Mouse (Mus musculus) hindbrain, embryonic 11.5 days (tissue): ENCODE results near the gene Khdc3. TPM values are rescaled to one million over a fixed set of nuclear protein-coding genes. Genes with fewer than 3 reads are reported as not detected.

Source experiments
- ATAC-seq: fragments of 200-750 bp; cut with Nextera tagmentation; 2 replicates; pipeline ENCODE4 v1.8.0; 2017; ENCODE audit warnings: mild to moderate bottlenecking, moderate TSS enrichment, moderate library complexity; ENCODE audit not compliant: low FRiP score
- DNase-seq: peaks from one replicate; pipeline ENCODE4 v3.0.0-alpha.2; 2015; ENCODE audit warnings: low spot score
- H3K27ac ChIP-seq: fragments of 300-500 bp; sonication (generic); 2 replicates; pipeline ENCODE4 v1.5.1; 2014; ENCODE audit warnings: mild to moderate bottlenecking, low read depth, low read length
- H3K27me3 ChIP-seq: fragments of 300-500 bp; sonication (generic); 2 replicates; pipeline ENCODE4 v1.6.1; 2014; ENCODE audit warnings: mild to moderate bottlenecking, low read length, moderate library complexity, mixed read lengths; ENCODE audit not compliant: control insufficient read depth, insufficient read depth
- H3K36me3 ChIP-seq: fragments of 300-500 bp; sonication (generic); 2 replicates; pipeline ENCODE4 v1.6.1; 2014; ENCODE audit warnings: mild to moderate bottlenecking, low read length, moderate library complexity, mixed read lengths; ENCODE audit not compliant: control insufficient read depth, insufficient read depth
- H3K4me1 ChIP-seq: fragments of 300-500 bp; sonication (generic); replicated peaks from 2 replicates; pipeline ENCODE4 v1.6.1; 2014; ENCODE audit warnings: low read length, mixed read lengths; ENCODE audit not compliant: control insufficient read depth, insufficient read depth
- H3K4me2 ChIP-seq: fragments of 300-500 bp; sonication (generic); replicated peaks from 2 replicates; pipeline ENCODE4 v1.6.1; 2014; ENCODE audit warnings: mild to moderate bottlenecking, low read depth, low read length
- H3K4me3 ChIP-seq: fragments of 300-500 bp; sonication (generic); 2 replicates; pipeline ENCODE4 v1.5.1; 2014; ENCODE audit warnings: low read depth, low read length
- H3K9ac ChIP-seq: fragments of 300-500 bp; sonication (generic); 2 replicates; pipeline ENCODE4 v1.6.1; 2014; ENCODE audit warnings: low read depth, low read length
- H3K9me3 ChIP-seq: fragments of 300-500 bp; sonication (generic); 2 replicates; pipeline ENCODE4 v1.6.1; 2016; ENCODE audit warnings: low read length; ENCODE audit not compliant: control insufficient read depth
- WGBS: fragments of 180-500 bp; shearing (Covaris S2); extraction: QIAGEN DNeasy Blood & Tissue Kit; methylation state at CpG from one replicate; pipeline ENCODE4 v1.1.7; 2014; 5-methylcytosine and 5-hydroxymethylcytosine counted together
- polyA plus RNA-seq: library from polyadenylated mRNA; unstranded; fragments of >200 nt; fragmentation: Nextera tagmentation; extraction: Ambion mirVana; gene quantifications from 2 replicates; pipeline ENCODE4 v1.2.1, GENCODE M21; 2014

Gene Khdc3
- polyA plus RNA-seq, 1 experiment from 2014 or later = not detected

DNA sequence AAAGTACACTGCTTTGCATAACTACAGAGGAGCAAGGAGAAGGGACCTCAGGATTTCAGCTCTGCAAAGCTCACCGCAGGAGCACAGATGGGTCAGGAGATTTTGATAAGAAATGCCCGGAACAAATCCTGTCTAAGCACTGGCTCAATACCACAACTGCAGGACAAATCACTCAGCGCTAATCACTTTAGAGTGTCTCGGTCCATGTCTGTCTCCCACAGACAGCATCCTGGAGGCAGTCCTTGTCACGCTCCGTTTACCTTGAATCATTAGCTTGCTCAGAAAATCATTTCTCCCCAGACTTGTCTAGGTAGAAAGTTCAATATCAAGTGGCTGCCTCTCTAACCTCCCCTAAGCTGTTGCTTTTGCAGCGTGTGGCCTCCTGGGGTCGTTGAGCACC, 28.2 kb downstream of the Khdc3 start:
- no peak for ATAC-seq
- no peak for DNase-seq
- Histone ChIP-seq H3K4me3 (no peak overlapping the region), H3K4me2 (no peak overlapping the region), H3K36me3 (no peaks in the 10 kb centered on the region), H3K9me3 (no peaks in the 10 kb centered on the region), H3K9ac (no peak overlapping the region), H3K27me3 (no peaks in the 10 kb centered on the region), H3K27ac (no peak overlapping the region), H3K4me1 (no peaks in the 10 kb centered on the region)
- 74% methylated on average over 8 of the region's 8 CpGs for WGBS

DNA sequence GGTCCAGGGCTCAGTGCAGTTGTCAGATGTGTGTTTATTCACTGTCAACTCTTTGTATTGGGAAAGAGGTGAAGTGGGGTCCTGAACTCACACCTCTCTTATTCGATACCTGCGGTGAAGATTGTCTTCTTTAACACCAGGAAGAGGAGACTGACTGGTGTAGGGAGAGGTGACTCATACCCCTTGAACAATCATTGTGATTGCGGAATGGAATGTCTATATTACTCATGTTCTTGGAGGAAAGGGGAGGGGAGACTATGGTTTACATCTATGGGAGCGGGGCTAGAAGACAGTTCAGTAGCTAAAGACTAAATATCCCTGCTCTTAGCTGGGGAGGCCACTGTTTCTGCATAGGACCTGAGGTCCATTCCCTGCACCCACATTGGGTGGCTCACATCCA, 28.9 kb downstream of the Khdc3 start:
- H3K9me3 ChIP-seq = no peaks in the 10 kb centered on the region
- no peaks in the 10 kb centered on the region for H3K4me1 ChIP-seq
- no peak for ATAC-seq
- no peak overlapping the region for H3K9ac ChIP-seq
- H3K4me2 ChIP-seq = no peak overlapping the region
- H3K4me3 ChIP-seq = no peak overlapping the region
- H3K27ac ChIP-seq = no peak overlapping the region
- H3K27me3 ChIP-seq = no peaks in the 10 kb centered on the region
- DNase-seq = no peak
- 97% methylated on average over 4 of the region's 4 CpGs for WGBS
- no peaks in the 10 kb centered on the region for H3K36me3 ChIP-seq

GRCm38 (mm10) chr9:73137341-73137886, 35.8 kb downstream of the Khdc3 start:
- 62% methylated on average over 11 of the region's 11 CpGs for WGBS
- H3K9me3 ChIP-seq = no peaks in the 10 kb centered on the region
- no peak for ATAC-seq

More at GRCm38 (mm10) chr9:73137341-73137886, 35.8 kb downstream of the Khdc3 start:
- H3K27me3 ChIP-seq = no peaks in the 10 kb centered on the region
- no peak overlapping the region for H3K4me2 ChIP-seq
- no peak overlapping the region for H3K4me3 ChIP-seq
- H3K9ac ChIP-seq = no peak overlapping the region
- DNase-seq = no peak
- H3K27ac ChIP-seq = no peak overlapping the region
- H3K4me1 ChIP-seq = no peaks in the 10 kb centered on the region
- no peaks in the 10 kb centered on the region for H3K36me3 ChIP-seq

Other genes starting within 250 kb of the Khdc3 start
- 11.5 and 12.4 TPM in 2 replicates for gene Pygo1, start 176.2 kb upstream of the Khdc3 start, polyA plus RNA-seq
- 3.0 and 3.8 TPM in 2 replicates for gene Dyx1c1, start 143.1 kb upstream of the Khdc3 start, polyA plus RNA-seq
- 0.37 TPM in 1 of 2 replicates, not detected in the other for gene Gm44503, start 143.0 kb upstream of the Khdc3 start, polyA plus RNA-seq
- 26.3 and 28.1 TPM in 2 replicates for gene Ccpg1os, start 116.5 kb upstream of the Khdc3 start, polyA plus RNA-seq
- 31.2 and 33.6 TPM in 2 replicates for gene Ccpg1, start 116.4 kb upstream of the Khdc3 start, polyA plus RNA-seq
- gene Pigb, start 61.5 kb upstream of the Khdc3 start, polyA plus RNA-seq = 15.8 and 16.7 TPM in 2 replicates
- gene Rab27a, start 57.0 kb upstream of the Khdc3 start, polyA plus RNA-seq = 0.73 and 1.1 TPM in 2 replicates
- not detected in 2 replicates for gene Gm20509, start 634 bp downstream of the Khdc3 start, polyA plus RNA-seq
- 162 and 167 TPM in 2 replicates for gene Rsl24d1, start 11.6 kb downstream of the Khdc3 start, polyA plus RNA-seq